Mouse (Mus musculus): ENCODE results near the gene Wdr45. TPM values are rescaled to one million over a fixed set of nuclear protein-coding genes. Genes with fewer than 3 reads are reported as not detected.

Gene Wdr45
- total RNA-seq, 1 experiment from 2014 or later: 80.8 TPM

- DNase-seq: peak; percentile 51
These were observed 7.6 kb downstream of the Wdr45 start, which contains the start of gene Gm45208 for GRCm38 (mm10) chrX:7721514-7722281. Gene Gm45208, plus strand, starts transcription at chrX:7722245.

GRCm38 (mm10) chrX:7722282-7722611 lies 8.1 kb downstream of the Wdr45 start:
- no peak for DNase-seq

- no peak for DNase-seq
These were observed 8.6 kb downstream of the Wdr45 start for GRCm38 (mm10) chrX:7722691-7723090.

- no peak for DNase-seq
These were observed 10.0 kb downstream of the Wdr45 start for GRCm38 (mm10) chrX:7724135-7724534.

GRCm38 (mm10) chrX:7725841-7726240 lies 11.7 kb downstream of the Wdr45 start:
- DNase-seq: no peak

GRCm38 (mm10) chrX:7727176-7727575 lies 13.0 kb downstream of the Wdr45 start:
- DNase-seq: peak; percentile 24

GRCm38 (mm10) chrX:7728215-7728921 lies 14.2 kb downstream of the Wdr45 start, which contains the start of gene Praf2:
Gene Praf2, plus strand, starts transcription at chrX:7728439.
- DNase-seq: peak; percentile 71

GRCm38 (mm10) chrX:7728922-7729265 lies 14.8 kb downstream of the Wdr45 start:
- DNase-seq: no peak

- DNase-seq: peak; percentile 71
These were observed 19.5 kb downstream of the Wdr45 start for GRCm38 (mm10) chrX:7733571-7734156.

GRCm38 (mm10) chrX:7739336-7740081 lies 25.4 kb downstream of the Wdr45 start:
- no peak for DNase-seq

GRCm38 (mm10) chrX:7740082-7740819 lies 26.1 kb downstream of the Wdr45 start:
- DNase-seq: no peak

- DNase-seq: no peak
These were observed 27.0 kb downstream of the Wdr45 start for GRCm38 (mm10) chrX:7741103-7741502.

- DNase-seq: no peak
These were observed 29.3 kb downstream of the Wdr45 start for GRCm38 (mm10) chrX:7743470-7743869.

GRCm38 (mm10) chrX:7744940-7745339 lies 30.8 kb downstream of the Wdr45 start:
- no peak for DNase-seq

GRCm38 (mm10) chrX:7745429-7745828 lies 31.3 kb downstream of the Wdr45 start:
- no peak for DNase-seq

GRCm38 (mm10) chrX:7750432-7751116 lies 36.4 kb downstream of the Wdr45 start, which contains the start of gene Ccdc120:
Gene Ccdc120, minus strand, starts transcription at chrX:7750905.
- peak; percentile 72 for DNase-seq

- DNase-seq: peak; percentile 14
These were observed 39.5 kb downstream of the Wdr45 start for GRCm38 (mm10) chrX:7753627-7754026.

- DNase-seq: peak; percentile 86
These were observed 48.2 kb downstream of the Wdr45 start, which contains the start of gene Tfe3 for GRCm38 (mm10) chrX:7762137-7762920. Gene Tfe3, plus strand, starts transcription at chrX:7762560.

GRCm38 (mm10) chrX:7762921-7763197 lies 48.7 kb downstream of the Wdr45 start:
- no peak for DNase-seq

GRCm38 (mm10) chrX:7763631-7764393 lies 49.7 kb downstream of the Wdr45 start:
- DNase-seq: peak; percentile 9
